Mouse (Mus musculus) macrophage (primary cell): ENCODE measurements around the gene Megf11. TPM values are rescaled to one million over a fixed set of nuclear protein-coding genes. Genes with fewer than 3 reads are reported as not detected.
"Not testable (repeated sequence)": the region's sequence is repeated elsewhere in the genome, so short reads cannot be mapped to it uniquely, and the experiment has no call there.

Source experiments
- H3K27ac ChIP-seq: fragments of 350-480 bp; formaldehyde crosslinking; 2 replicates; pipeline ENCODE4 v1.9.0; 2021
- H3K36me3 ChIP-seq: fragments of 350-480 bp; formaldehyde crosslinking; 2 replicates; pipeline ENCODE4 v1.9.0; 2021; ENCODE audit errors: inconsistent target
- H3K4me3 ChIP-seq: fragments of 350-480 bp; formaldehyde crosslinking; 2 replicates; pipeline ENCODE4 v1.9.0; 2021; ENCODE audit errors: inconsistent target
- H3K79me2 ChIP-seq: fragments of 350-480 bp; formaldehyde crosslinking; 2 replicates; pipeline ENCODE4 v1.9.0; 2021; ENCODE audit errors: inconsistent target
- WGBS: methylation state at CpG from one replicate; pipeline ENCODE4 v1.1.7; 2026; ENCODE audit warnings: inconsistent platforms; ENCODE audit not compliant: missing documents; 5-methylcytosine and 5-hydroxymethylcytosine counted together
- polyA plus RNA-seq: library from polyadenylated mRNA; stranded (reverse); fragments of 250-400 nt; gene quantifications from 3 replicates; pipeline ENCODE4 v1.2.4, GENCODE M21; 2018; ENCODE audit warnings: inconsistent platforms

Gene Megf11
- polyA plus RNA-seq, 1 experiment from 2014 or later: not detected

DNA sequence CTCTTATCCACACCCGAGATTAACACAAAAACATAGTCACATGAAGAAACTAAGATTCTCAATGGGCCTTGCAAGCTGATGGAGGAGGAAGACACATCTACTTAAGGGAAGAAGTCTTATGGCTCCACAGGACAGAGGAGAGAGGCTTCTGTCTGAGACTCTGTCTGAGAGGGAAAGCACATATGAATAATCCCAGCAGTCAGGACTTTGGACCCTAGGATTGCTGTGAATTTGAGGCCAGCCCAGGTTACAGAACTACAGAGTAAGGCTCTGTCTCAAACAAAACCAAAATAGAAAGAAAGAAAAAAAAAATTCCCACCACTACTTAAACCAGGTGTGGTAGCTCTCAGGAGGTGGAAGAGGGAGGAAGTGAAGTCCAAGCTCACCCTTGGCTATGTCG lies 266.7 kb downstream of the Megf11 start:
- no peak overlapping the region for H3K4me3 ChIP-seq
- H3K27ac ChIP-seq: no peak overlapping the region
- WGBS: 58% methylated on average over 2 of the region's 2 CpGs
- no peaks in the 10 kb centered on the region for H3K36me3 ChIP-seq
- H3K79me2 ChIP-seq: no peaks in the 10 kb centered on the region

DNA sequence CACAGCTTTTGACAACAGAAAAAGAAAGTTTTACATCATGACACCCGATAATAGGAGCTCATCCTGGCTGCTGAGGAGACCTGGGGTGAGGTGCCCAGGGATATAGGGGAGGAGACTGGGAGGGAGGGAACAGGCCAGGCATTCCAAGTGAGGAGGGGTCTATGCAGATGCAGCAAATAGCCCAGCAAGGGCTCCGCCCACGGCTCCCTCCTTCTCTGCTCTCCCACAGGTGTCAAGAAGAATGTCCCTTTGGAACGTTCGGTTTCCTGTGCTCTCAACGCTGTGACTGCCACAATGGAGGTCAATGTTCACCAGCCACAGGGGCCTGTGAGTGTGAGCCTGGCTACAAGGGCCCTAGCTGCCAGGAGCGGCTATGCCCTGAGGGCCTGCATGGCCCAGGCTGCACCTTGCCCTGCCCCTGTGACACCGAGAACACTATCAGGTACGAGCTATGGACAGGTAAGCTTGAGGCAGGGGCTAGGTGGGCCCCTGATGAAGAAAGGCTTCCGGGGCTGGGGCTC lies 267.5 kb downstream of the Megf11 start:
- Histone ChIP-seq H3K36me3 (no peaks in the 10 kb centered on the region), H3K27ac (no peak overlapping the region), H3K79me2 (no peaks in the 10 kb centered on the region), H3K4me3 (no peak overlapping the region)
- WGBS: 70% methylated on average over 10 of the region's 10 CpGs

DNA sequence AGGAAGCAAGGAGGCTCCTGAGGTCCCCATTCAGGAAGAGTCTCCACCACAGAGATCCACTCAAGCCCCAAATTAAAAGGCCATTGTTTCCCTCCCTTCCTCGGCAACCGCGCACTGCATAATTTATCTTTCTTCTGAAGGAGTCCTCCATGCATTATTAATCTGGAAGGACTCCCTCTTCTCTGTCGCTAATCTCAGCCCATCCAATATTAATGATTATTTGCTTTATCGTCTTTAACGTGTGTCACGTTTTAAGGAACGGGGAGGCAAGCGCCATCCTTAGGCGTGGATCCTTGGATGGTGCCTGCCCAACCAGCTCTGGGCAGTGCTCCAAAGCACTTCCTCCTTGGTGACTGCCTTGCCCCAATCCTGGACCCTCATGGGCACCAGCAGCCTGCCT lies 269.3 kb downstream of the Megf11 start:
- no peak overlapping the region for H3K27ac ChIP-seq
- no peaks in the 10 kb centered on the region for H3K36me3 ChIP-seq
- 86% methylated on average over 9 of the region's 10 CpGs for WGBS
- H3K79me2 ChIP-seq: no peaks in the 10 kb centered on the region
- no peak overlapping the region for H3K4me3 ChIP-seq

DNA sequence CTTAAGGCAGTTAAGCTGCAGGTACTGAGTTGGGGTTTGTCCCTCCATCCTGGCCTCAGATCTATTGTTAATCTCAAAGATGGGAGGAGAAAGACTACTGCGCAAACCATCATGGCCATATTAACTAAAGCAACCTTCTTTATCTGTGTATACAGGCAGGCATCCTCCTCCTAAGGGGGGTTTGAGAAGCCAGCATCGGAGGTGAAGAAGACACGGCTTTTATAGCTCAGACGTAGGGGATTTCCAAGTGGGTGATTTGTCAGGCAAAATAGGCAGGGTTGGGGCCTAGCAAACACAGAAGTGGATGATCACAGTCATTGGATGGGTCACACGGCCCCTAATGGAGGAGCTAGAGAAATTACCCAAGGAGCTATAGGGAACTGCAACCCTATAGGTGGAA lies 271.2 kb downstream of the Megf11 start:
- Histone ChIP-seq H3K79me2 (no peaks in the 10 kb centered on the region), H3K4me3 (no peak overlapping the region), H3K27ac (no peak overlapping the region), H3K36me3 (no peaks in the 10 kb centered on the region)
- 90% methylated on average over 5 of the region's 5 CpGs for WGBS

DNA sequence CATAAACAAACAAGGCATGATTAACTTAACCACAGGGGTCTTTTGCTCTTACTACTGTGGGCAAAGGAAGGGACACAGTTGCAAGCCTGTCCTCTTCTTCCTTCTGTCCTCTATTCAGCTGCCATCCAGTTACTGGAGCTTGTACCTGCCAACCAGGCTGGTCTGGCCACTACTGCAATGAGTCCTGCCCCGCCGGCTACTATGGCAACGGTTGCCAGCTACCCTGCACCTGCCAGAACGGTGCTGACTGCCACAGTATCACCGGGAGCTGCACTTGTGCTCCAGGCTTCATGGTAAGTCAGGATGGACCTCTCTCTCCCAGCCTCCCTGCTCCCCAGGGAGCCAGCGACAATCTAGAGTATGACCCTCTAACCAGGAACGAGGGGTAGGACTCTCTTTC lies 274.8 kb downstream of the Megf11 start:
- no peak overlapping the region for H3K4me3 ChIP-seq
- no peaks in the 10 kb centered on the region for H3K36me3 ChIP-seq
- 82% methylated on average over 7 of the region's 7 CpGs for WGBS
- no peak overlapping the region for H3K27ac ChIP-seq
- no peaks in the 10 kb centered on the region for H3K79me2 ChIP-seq

DNA sequence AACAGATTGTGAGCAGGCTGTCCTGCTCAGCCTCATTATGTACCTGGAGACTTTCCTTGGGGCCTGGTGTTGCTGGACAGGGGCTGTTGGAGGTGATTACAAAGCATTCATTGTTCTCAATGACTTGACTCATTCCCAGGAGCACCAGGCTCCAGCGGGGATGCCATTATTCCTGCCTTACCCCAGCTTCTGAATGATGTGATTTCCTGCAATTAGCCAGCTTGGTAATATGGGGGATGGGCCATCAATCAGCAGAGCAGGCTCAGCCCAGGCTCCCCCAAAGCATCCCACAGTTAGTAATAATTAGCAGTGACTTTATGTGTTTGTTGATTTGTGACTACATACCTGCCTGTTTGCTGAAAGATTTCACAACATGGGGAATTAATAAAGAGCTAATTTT lies 279.2 kb downstream of the Megf11 start:
- Histone ChIP-seq H3K27ac (no peak overlapping the region), H3K36me3 (no peaks in the 10 kb centered on the region), H3K79me2 (no peaks in the 10 kb centered on the region), H3K4me3 (no peak overlapping the region)
- WGBS: 13% methylated on average over 1 of the region's 1 CpGs

- WGBS: 25% methylated on average over 4 of the region's 4 CpGs
- H3K79me2 ChIP-seq: no peaks in the 10 kb centered on the region
- H3K27ac ChIP-seq: no peak overlapping the region
- no peak overlapping the region for H3K4me3 ChIP-seq
- H3K36me3 ChIP-seq: no peaks in the 10 kb centered on the region
Observed at GRCm38 (mm10) chr9:64666549-64666948, 281.1 kb downstream of the Megf11 start.

DNA sequence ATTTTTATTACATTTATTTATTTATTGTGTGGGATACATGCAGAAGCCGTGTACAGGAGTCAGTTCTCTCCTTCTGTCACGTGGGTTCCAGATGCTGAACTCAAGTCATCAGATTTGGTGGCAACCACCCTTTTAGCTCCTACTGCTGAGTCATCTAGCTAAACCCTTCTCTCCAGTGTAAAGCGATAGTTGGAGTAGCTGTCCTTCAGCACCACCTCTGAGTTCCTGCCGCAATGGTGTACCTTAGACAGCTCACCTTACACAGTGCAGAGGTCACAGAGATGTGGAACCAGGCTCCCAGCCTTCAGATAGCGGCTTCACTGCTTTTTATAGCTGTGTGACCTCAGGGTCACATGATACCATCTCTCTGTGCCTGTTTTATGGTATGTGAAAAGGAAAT lies 282.1 kb downstream of the Megf11 start:
- no peaks in the 10 kb centered on the region for H3K36me3 ChIP-seq
- 10% methylated on average over 5 of the region's 5 CpGs for WGBS
- no peak overlapping the region for H3K27ac ChIP-seq
- H3K4me3 ChIP-seq: no peak overlapping the region
- H3K79me2 ChIP-seq: no peaks in the 10 kb centered on the region

DNA sequence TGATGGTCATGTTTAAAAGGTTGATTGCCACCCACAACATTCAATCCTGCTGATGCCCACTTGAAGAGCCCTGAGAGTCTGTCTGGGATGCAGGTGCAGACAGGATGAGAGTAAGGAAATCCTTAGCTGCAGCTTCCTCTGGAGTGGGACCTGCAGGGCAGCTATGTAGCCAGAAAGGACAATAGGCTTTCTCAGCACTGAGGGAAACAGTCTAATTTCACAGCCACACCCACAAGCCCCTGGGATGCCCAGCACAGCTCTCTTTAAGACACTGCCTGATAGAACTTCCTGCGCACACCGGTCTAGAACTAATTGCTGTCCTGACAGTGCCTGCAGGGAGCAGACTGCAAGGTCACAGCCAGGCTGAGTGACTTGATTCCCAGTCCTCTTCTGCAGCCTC lies 282.6 kb downstream of the Megf11 start:
- WGBS: 71% methylated on average over 2 of the region's 2 CpGs
- Histone ChIP-seq H3K79me2 (no peaks in the 10 kb centered on the region), H3K36me3 (no peaks in the 10 kb centered on the region), H3K27ac (no peak overlapping the region), H3K4me3 (no peak overlapping the region)

DNA sequence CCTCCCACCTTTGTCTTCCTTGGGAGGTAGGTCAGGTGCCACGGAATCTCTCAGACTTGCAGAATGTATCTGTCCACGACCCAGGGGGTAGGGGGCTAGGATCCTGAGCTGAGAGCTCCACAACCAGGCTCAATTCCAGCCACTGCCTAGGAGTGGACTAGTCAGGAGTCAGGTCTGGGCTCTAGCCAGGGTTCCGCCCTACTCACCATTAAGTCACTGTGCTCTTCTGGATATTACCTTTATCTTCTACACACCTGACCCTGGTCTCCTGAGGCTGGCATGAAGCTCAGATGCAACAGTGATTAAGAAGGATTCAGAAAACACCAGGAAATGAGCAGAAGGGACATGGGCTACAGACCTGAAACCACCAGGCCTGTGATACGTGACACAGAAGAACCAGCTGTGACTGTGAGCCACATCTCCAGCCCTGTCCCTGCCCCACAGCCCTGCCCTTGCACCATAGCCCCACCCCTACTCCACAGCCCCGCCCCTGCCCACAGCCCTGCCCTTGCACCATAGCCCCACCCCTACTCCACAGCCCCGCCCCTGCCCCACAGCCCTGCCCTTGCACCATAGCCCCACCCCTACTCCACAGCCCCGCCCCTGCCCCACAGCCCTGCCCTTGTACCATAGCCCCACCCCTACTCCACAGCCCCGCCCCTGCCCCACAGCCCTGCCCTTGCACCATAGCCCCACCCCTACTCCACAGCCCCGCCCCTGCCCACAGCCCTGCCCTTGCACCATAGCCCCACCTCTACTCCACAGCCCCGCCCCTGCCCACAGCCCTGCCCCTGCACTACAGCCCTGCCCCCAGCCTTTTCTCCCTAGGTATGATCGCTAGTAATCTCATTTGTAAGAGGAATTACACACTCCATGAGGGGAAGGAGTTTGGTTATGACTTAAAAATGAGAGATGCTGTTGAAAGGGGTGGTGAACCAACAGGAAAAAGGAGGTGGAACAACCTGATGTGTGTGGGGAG lies 286.2 kb downstream of the Megf11 start:
- not testable (repeated sequence) for H3K36me3 ChIP-seq, H3K79me2 ChIP-seq, H3K4me3 ChIP-seq, H3K27ac ChIP-seq
- 52% methylated on average over 5 of the region's 11 CpGs for WGBS

DNA sequence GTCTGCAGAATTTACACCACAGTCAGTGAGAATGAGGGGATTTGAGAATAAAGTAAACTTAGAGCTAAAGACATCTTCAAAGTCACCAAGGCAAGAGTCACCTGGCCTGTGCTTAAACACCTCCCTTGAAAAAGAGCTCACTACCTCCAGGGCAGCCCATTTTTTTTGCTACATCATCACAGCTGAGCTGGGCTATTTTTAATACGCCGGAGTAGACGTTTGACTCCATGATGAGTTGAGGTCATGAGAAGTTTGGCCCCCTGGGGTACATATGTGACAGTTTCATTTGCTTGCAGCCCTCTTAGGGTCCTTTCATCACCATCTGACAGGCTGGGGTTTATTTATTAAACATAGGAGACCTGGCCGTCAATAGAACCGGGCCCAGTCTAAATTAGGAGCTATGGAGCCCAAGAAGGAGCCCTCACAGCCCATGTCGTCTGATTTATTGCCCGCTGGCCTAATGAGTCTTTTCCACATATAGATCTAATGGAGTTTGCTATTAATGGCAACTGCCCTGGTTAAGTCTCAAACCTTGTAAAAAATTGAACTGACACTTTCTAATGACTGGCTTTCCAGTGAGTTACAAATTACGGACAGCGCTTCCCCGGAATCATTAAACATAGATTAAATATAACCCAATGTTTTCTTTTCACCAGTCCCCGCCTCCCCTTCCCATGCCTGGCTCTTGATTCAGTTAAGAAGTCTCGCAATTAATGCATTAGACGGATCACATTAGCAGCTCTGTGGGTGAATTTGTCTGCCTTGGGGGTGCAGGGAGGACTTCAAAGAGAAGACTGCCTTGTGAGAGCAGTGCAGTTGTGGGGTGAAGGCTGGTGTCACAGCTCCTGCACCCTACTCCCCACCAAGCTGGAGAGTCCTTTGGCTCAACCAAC lies 301.9 kb downstream of the Megf11 start:
- no peaks in the 10 kb centered on the region for H3K36me3 ChIP-seq
- H3K79me2 ChIP-seq: no peaks in the 10 kb centered on the region
- 90% methylated on average over 13 of the region's 13 CpGs for WGBS
- no peak overlapping the region for H3K4me3 ChIP-seq
- no peak overlapping the region for H3K27ac ChIP-seq

GRCm38 (mm10) chr9:64688015-64688394 lies 302.6 kb downstream of the Megf11 start:
- WGBS: 91% methylated on average over 1 of the region's 1 CpGs
- Histone ChIP-seq H3K27ac (no peak overlapping the region), H3K79me2 (no peaks in the 10 kb centered on the region), H3K4me3 (no peak overlapping the region), H3K36me3 (no peaks in the 10 kb centered on the region; the same call in 1 of the 2 replicates)

- H3K79me2 ChIP-seq: no peaks in the 10 kb centered on the region
- H3K4me3 ChIP-seq: no peak overlapping the region
- peaks cover 18% of the 10 kb centered on the region; the same call in 1 of the 2 replicates for H3K36me3 ChIP-seq
- no peak overlapping the region for H3K27ac ChIP-seq
- WGBS: 94% methylated on average over 2 of the region's 2 CpGs
Observed at GRCm38 (mm10) chr9:64690771-64691170, 305.3 kb downstream of the Megf11 start.

GRCm38 (mm10) chr9:64691176-64691575 lies 305.8 kb downstream of the Megf11 start:
- Histone ChIP-seq H3K36me3 (peaks cover 18% of the 10 kb centered on the region; the same call in 1 of the 2 replicates), H3K79me2 (no peaks in the 10 kb centered on the region), H3K4me3 (no peak overlapping the region), H3K27ac (no peak overlapping the region)
- WGBS: 26% methylated on average over 7 of the region's 7 CpGs
